ENCODE assay signal across 18 mouse cellular contexts in genomic region chr3:41359458-41359857, GRCm38 (mm10).
"Had no signal": no experiment of that assay in that cellular context is flagged by ENCODE, and none has a peak within 500 bp of the region (broad histone marks: within the 10 kb centered on the region; RNA-seq: fewer than 3 reads in every experiment).

No protein-coding gene starts in this region.

- H3K36me3 ChIP-seq: lung, embryonic 15.5 days; midbrain, embryonic 13.5 days; midbrain, embryonic 15.5 days; neural tube, embryonic 13.5 days; neural tube, embryonic 15.5 days had no signal

- H3K4me2 ChIP-seq: lung, embryonic 15.5 days; midbrain, embryonic 11.5 days; midbrain, embryonic 13.5 days; midbrain, embryonic 15.5 days; neural tube, embryonic 13.5 days; neural tube, embryonic 15.5 days had no signal

- H3K4me1 ChIP-seq: megakaryocyte, embryonic 14.5 days; midbrain, embryonic 13.5 days; midbrain, embryonic 15.5 days; neural tube, embryonic 13.5 days had no signal

- H3K4me3 ChIP-seq: lung, embryonic 15.5 days; megakaryocyte, embryonic 14.5 days; midbrain, embryonic 13.5 days; midbrain, embryonic 15.5 days; neural tube, embryonic 13.5 days; neural tube, embryonic 15.5 days had no signal

- ATAC-seq: liver, postnatal 0 days; lung, postnatal 0 days; midbrain, embryonic 13.5 days; midbrain, embryonic 15.5 days had no signal

- H3K9ac ChIP-seq: liver, postnatal 0 days; lung, embryonic 15.5 days; midbrain, embryonic 13.5 days; midbrain, embryonic 15.5 days; neural tube, embryonic 13.5 days; neural tube, embryonic 15.5 days had no signal

- DNase-seq: liver, postnatal 0 days; retina, postnatal 1 day; right cerebral cortex, adult 18-20 months; right cerebral cortex, postnatal 25 days; right cerebral cortex, postnatal 4 days; spleen, adult 18-20 months; thymus, adult 18-20 months; thymus, postnatal 14 days; thymus, postnatal 36 days had no signal

- H3K9me3 ChIP-seq: lung, embryonic 15.5 days; megakaryocyte, embryonic 14.5 days; midbrain, embryonic 13.5 days; midbrain, embryonic 15.5 days; neural tube, embryonic 13.5 days; neural tube, embryonic 15.5 days had no signal

- H3K27ac ChIP-seq: lung, embryonic 15.5 days; macrophage; midbrain, embryonic 13.5 days; midbrain, embryonic 15.5 days; neural tube, embryonic 13.5 days; neural tube, embryonic 15.5 days had no signal

- H3K27me3 ChIP-seq: lung, embryonic 15.5 days; megakaryocyte, embryonic 14.5 days; midbrain, embryonic 13.5 days; midbrain, embryonic 15.5 days; neural tube, embryonic 13.5 days; neural tube, embryonic 15.5 days had no signal
